Mouse (Mus musculus) thymus, postnatal 4 days (tissue): ENCODE results near the gene Dgkk.
"Not testable (repeated sequence)": the region's sequence is repeated elsewhere in the genome, so short reads cannot be mapped to it uniquely, and the experiment has no call there.

Experiments used
- DNase-seq: peaks from one replicate; pipeline ENCODE4 v3.0.0; 2021

Gene Dgkk

DNA sequence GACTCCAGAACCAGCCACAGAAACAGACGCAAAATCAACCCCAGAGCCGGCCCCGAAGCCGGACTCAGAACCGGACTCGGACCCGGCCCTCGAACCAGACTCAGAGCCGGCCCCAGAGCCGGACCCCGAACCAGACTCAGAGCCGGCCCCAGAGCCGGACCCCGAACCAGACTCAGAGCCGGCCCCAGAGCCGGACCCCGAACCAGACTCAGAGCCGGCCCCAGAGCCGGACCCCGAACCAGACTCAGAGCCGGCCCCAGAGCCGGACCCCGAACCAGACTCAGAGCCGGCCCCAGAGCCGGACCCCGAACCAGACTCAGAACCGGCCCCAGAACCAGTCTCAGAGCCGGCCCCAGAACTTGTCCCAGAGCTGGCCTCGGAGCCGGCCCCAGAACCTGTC is at the start of gene Dgkk:
Gene Dgkk (plus strand): TSS at position 301 of the 400 bp plus-strand sequence.
- DNase-seq: not testable (repeated sequence)

- DNase-seq: no peak
These were observed 45.1 kb upstream of the Dgkk start for GRCm38 (mm10) chrX:6733998-6734397.

GRCm38 (mm10) chrX:6750714-6751113 is 28.4 kb upstream of the Dgkk start:
- no peak for DNase-seq

GRCm38 (mm10) chrX:6751549-6752047 is 27.5 kb upstream of the Dgkk start:
- no peak for DNase-seq

DNA sequence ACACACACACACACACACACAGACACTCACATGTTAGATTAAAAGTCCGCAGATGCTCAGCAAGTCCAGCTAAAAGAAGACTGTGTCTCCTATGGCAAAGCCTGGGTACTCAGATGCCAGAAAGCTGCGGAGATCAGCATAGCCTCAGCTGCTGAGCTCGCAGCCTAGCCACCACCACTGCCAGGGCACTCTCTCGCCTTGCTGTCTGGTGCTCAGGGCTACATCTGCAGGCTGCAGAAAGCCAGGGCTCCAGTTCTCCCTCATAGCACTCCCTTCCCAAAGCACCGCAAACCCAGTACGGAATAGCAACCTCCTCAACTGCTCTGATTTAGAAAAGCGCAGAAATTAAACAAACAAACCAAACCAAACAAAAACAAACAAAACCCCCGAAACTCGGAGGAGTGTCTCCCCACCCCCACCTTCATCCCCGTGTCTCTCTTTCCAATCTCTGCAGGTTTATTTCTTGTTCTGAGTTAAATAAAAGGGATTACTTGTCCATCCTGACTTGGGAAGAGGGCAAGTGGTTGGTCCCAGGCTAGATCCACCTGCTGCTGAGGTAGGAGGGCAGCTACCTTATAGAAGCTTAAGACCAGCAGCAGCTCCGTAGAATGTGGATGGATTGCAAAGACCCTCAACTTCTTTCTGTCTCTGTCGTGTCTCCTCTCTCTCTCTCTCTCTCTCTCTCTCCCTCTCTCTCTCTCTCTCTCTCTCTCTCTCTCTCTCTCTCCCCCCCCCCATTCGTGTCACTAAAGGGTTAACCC is 1.4 kb upstream of the Dgkk start:
- no peak for DNase-seq

GRCm38 (mm10) chrX:6778250-6778637 is 862 bp upstream of the Dgkk start:
- peak; percentile 4 for DNase-seq

DNA sequence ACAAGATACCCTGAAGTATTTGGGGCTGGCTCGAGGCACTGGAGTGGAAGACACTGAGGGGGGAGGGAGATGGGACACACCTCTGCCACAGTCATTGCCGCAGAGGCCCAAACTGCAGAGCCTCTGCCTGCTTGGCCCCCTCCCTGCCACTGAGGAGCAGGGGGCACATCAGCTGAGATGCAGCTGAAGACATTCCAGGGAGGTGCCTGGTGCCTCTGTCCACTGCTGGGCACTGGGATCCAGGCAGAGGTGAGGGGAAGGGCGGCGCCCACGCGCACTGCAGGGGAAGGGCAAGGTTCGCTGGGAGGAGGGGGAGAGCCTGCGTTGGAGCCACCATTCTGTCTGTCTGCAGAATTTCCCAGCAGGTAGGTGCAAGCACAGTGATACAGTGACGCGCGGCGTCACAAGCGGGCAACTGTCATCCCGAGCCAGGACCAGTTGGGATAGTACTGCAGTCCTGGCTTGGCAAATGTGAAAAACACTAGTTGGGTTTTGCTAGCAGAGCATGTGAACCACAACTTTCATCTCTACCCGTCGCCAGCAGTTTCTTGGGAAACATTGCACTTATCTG is 948 bp downstream of the Dgkk start:
- DNase-seq: no peak

DNA sequence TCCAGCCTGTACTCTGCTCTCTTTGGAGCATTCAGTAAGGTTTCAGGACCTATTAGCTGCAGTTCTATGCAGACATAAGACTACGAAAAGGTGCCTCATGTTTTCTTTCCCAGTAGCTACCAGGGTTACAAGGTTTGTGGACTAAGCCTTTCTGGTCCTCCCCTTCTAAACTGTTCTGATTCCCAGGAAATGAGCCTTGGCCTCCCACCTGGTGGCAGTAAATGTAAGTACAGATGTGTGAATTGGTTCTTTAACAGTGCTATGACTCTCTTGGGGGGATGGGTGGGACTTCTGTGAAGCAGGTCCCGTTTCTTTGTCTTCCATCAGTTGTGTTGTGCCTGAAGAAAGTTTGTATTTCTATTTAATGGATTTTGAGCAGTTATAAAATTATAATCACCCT is 53.4 kb downstream of the Dgkk start:
- DNase-seq: no peak

- DNase-seq: no peak
These were observed 74.4 kb downstream of the Dgkk start for GRCm38 (mm10) chrX:6853466-6853865.

DNA sequence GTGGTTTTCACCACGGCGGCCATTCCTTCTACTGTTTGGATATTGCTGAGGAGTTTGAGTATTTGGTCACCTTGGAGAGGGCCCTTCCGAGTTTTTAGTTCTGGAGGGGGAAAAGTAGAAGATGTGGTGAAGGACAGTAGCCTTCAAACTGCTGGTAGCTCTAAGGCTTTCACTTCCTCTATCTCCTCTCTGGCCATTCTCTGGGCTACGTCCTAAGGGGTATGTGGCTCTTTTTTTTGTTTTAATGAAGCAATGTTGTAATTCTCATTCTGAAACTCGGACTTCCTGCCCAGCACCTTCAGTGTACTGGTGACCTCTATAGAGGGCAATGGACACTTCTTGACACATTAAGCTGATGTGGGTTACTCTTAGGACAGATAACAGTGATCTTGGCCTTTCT is 75.0 kb downstream of the Dgkk start:
- no peak for DNase-seq

- no peak for DNase-seq
These were observed 114.8 kb downstream of the Dgkk start for GRCm38 (mm10) chrX:6893933-6894332.

GRCm38 (mm10) chrX:6911047-6911446 is 131.9 kb downstream of the Dgkk start:
- DNase-seq: peak; percentile 14

DNA sequence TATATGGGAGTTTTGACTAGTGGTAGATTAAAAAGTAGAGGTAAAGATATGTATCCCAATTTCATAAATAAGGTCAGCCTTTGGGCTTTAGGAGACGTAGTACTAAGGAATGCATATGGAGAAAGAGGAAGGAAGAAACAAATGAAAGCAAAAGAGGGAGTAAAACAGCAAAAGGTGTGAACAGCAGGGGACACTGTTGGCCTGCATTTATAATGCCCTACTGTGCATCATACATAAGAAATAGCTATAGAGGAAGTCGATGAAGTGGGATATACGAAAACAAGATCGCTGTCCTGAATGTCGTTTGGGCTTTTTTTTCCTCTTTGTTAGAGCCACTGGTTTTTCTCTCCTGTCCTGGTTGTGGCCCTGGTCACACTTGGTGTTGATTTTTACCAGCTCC is 143.1 kb downstream of the Dgkk start:
- peak; percentile 26 for DNase-seq

- DNase-seq: no peak
These were observed 147.1 kb downstream of the Dgkk start for GRCm38 (mm10) chrX:6926224-6926623.

GRCm38 (mm10) chrX:6968598-6968997 is 189.5 kb downstream of the Dgkk start:
- DNase-seq: peak; percentile 5

DNA sequence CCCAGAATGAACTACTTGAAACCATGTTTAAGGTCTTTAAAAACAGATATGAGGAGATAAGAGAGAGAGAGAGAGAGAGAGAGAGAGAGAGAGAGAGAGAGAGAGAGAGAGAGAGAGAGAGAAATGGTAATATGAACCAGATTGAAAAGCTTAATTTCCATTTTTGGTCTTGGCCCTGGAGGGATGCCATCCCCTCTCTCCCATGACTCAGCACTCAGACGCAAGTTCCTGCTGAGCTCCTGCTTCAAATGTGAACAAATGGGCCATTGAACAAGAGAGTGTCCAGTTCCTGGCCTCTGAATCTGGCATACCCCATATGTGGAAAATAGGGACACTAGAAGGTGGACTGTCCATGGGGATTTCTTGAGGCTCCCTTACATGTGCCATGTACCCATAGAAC is 192.8 kb downstream of the Dgkk start:
- DNase-seq: no peak

DNA sequence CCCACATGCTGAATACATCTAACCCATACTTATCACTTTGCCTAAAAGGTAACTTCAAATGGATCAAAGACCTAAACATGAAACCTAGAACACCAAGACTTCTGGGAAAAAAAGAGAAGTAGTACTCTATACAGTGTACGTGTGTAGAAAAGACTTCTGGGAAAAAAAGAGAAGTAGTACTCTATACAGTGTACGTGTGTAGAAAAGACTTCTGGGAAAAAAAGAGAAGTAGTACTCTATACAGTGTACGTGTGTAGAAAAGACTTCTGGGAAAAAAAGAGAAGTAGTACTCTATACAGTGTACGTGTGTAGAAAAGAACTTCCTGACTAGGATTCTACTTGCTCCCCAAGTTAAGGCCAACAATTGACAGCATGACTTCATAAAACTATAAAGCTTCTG is 204.8 kb downstream of the Dgkk start:
- DNase-seq: not testable (repeated sequence)
